Comparison of ENCODE assay signal across 10 mouse cellular contexts in genomic region chr1:38199669-38200635, GRCm38 (mm10).
A peak's percentile ranks its signal among the peaks of the same experiment; 100 is the strongest.
DNase-seq lines count a peak whose midpoint lies in the region; ATAC-seq lines count a peak whose summit lies in the region.
"Had no signal": no experiment of that assay in that cellular context is flagged by ENCODE, and none has a peak within 500 bp of the region (broad histone marks: within the 10 kb centered on the region; RNA-seq: fewer than 3 reads in every experiment).

No protein-coding gene starts in this region.

- WGBS in neural tube, embryonic 11.5 days, result 58% methylated on average over 17 of the region's 17 CpGs
- 15% methylated on average over 17 of the region's 17 CpGs for WGBS in forebrain, embryonic 16.5 days
- 56% methylated on average over 17 of the region's 17 CpGs for WGBS in hindbrain, embryonic 12.5 days
- 27% methylated on average over 17 of the region's 17 CpGs for WGBS in neural tube, embryonic 13.5 days

- DNase-seq in neural tube, embryonic 11.5 days (ENCODE audit: low spot score), result no peak
- no peak for DNase-seq in neural tube, embryonic 10.5 days (ENCODE audit: extremely low spot score, low spot score)
- DNase-seq in lung, postnatal 4 days, result no peak
- no peak for DNase-seq in yolk sac, embryonic 10.5 days (ENCODE audit: low spot score)
- no peak for DNase-seq in urinary bladder, postnatal 4 days (ENCODE audit: low spot score in 2 of 2)

- peaks cover 12% of the 10 kb centered on the region for H3K4me1 ChIP-seq in neural tube, embryonic 11.5 days (ENCODE audit: control insufficient read depth, insufficient read depth, low read length)
- peaks cover 44% of the 10 kb centered on the region for H3K4me1 ChIP-seq in forebrain, embryonic 16.5 days (replicated peaks; ENCODE audit: control insufficient read depth, insufficient read depth, low read length)
- H3K4me1 ChIP-seq in hindbrain, embryonic 12.5 days, result peaks cover 39% of the 10 kb centered on the region
- H3K4me1 ChIP-seq in neural tube, embryonic 13.5 days (replicated peaks), result peaks cover 52% of the 10 kb centered on the region
- H3K4me1 ChIP-seq: stomach, embryonic 15.5 days had no signal

- H3K9ac ChIP-seq in neural tube, embryonic 11.5 days (ENCODE audit: low read length), result no peak overlapping the region; the same call in 1 of the 2 replicates
- peak overlapping the region; percentile 18; the same call in 1 of the 2 replicates for H3K9ac ChIP-seq in forebrain, embryonic 16.5 days (replicated peaks; ENCODE audit: low read depth, low read length)
- H3K9ac ChIP-seq in hindbrain, embryonic 12.5 days, result no peak overlapping the region
- peak overlapping the region; percentile 43 for H3K9ac ChIP-seq in neural tube, embryonic 13.5 days
- H3K9ac ChIP-seq: stomach, embryonic 15.5 days had no signal

- H3K9me3 ChIP-seq in neural tube, embryonic 11.5 days (ENCODE audit: control insufficient read depth, low read length), result no peaks in the 10 kb centered on the region
- H3K9me3 ChIP-seq in forebrain, embryonic 16.5 days (ENCODE audit: control insufficient read depth, low read length), result no peaks in the 10 kb centered on the region
- H3K9me3 ChIP-seq in hindbrain, embryonic 12.5 days (replicated peaks), result no peaks in the 10 kb centered on the region
- H3K9me3 ChIP-seq in neural tube, embryonic 13.5 days, result no peaks in the 10 kb centered on the region
- H3K9me3 ChIP-seq: stomach, embryonic 15.5 days had no signal

- no peak for ATAC-seq in neural tube, embryonic 11.5 days (ENCODE audit: insufficient read depth, low FRiP score, low TSS enrichment)
- ATAC-seq in forebrain, embryonic 16.5 days, result peak; percentile 77
- peak; percentile 20; the same call in 1 of the 2 replicates for ATAC-seq in hindbrain, embryonic 12.5 days (ENCODE audit: low FRiP score)
- ATAC-seq in neural tube, embryonic 13.5 days (ENCODE audit: low read depth), result peak; percentile 28; the same call in 1 of the 2 replicates
- ATAC-seq: Patski had no signal

- 0 out of 2 replicates have a peak overlapping the region, but pooled peaks have one; percentile 23 for H3K27ac ChIP-seq in neural tube, embryonic 11.5 days (ENCODE audit: low read depth, low read length)
- H3K27ac ChIP-seq in forebrain, embryonic 16.5 days (ENCODE audit: low read length), result peak overlapping the region; percentile 79
- H3K27ac ChIP-seq in hindbrain, embryonic 12.5 days, result peak overlapping the region; percentile 69
- H3K27ac ChIP-seq in neural tube, embryonic 13.5 days (replicated peaks), result peak overlapping the region; percentile 87
- H3K27ac ChIP-seq: stomach, embryonic 15.5 days had no signal

- H3K4me2 ChIP-seq in neural tube, embryonic 11.5 days (ENCODE audit: low read depth), result no peak overlapping the region
- H3K4me2 ChIP-seq in forebrain, embryonic 16.5 days (ENCODE audit: low read length), result peak overlapping the region; percentile 20
- H3K4me2 ChIP-seq in hindbrain, embryonic 12.5 days (replicated peaks), result no peak overlapping the region
- peak overlapping the region; percentile 9; the same call in 1 of the 2 replicates for H3K4me2 ChIP-seq in neural tube, embryonic 13.5 days
- H3K4me2 ChIP-seq: stomach, embryonic 15.5 days had no signal

- no peaks in the 10 kb centered on the region for H3K27me3 ChIP-seq in neural tube, embryonic 11.5 days (ENCODE audit: control insufficient read depth, insufficient read depth, low read length)
- H3K27me3 ChIP-seq in forebrain, embryonic 16.5 days (replicated peaks; ENCODE audit: control insufficient read depth, insufficient read depth, low read length), result no peaks in the 10 kb centered on the region
- H3K27me3 ChIP-seq in hindbrain, embryonic 12.5 days, result no peaks in the 10 kb centered on the region
- H3K27me3 ChIP-seq in neural tube, embryonic 13.5 days, result no peaks in the 10 kb centered on the region
- H3K27me3 ChIP-seq: Patski; stomach, embryonic 15.5 days had no signal

- no peaks in the 10 kb centered on the region; the same call in 1 of the 2 replicates for H3K36me3 ChIP-seq in neural tube, embryonic 11.5 days (ENCODE audit: control insufficient read depth, insufficient read depth, low read length)
- 0 out of 2 replicates have a peak, but pooled peaks cover 3% of the 10 kb centered on the region for H3K36me3 ChIP-seq in forebrain, embryonic 16.5 days (ENCODE audit: control insufficient read depth, insufficient read depth)
- peaks cover 11% of the 10 kb centered on the region for H3K36me3 ChIP-seq in hindbrain, embryonic 12.5 days
- H3K36me3 ChIP-seq in neural tube, embryonic 13.5 days, result peaks cover 27% of the 10 kb centered on the region
- H3K36me3 ChIP-seq: stomach, embryonic 15.5 days had no signal

- H3K4me3 ChIP-seq in neural tube, embryonic 11.5 days (ENCODE audit: low read depth, low read length), result no peak overlapping the region
- H3K4me3 ChIP-seq in forebrain, embryonic 16.5 days (replicated peaks; ENCODE audit: low read length), result no peak overlapping the region
- H3K4me3 ChIP-seq in hindbrain, embryonic 12.5 days, result no peak overlapping the region
- H3K4me3 ChIP-seq in neural tube, embryonic 13.5 days, result no peak overlapping the region
- H3K4me3 ChIP-seq: stomach, embryonic 15.5 days had no signal

Comparison
In these comparisons a context has a peak if more than half of its experiments do, and no peak if none do; other contexts are left out.
1. H3K4me2 ChIP-seq: peak in forebrain, embryonic 16.5 days (single experiment) and neural tube, embryonic 13.5 days (single experiment); none in neural tube, embryonic 11.5 days (single experiment) and hindbrain, embryonic 12.5 days (single experiment).
2. H3K9ac ChIP-seq: peak in forebrain, embryonic 16.5 days (single experiment) and neural tube, embryonic 13.5 days (single experiment); none in neural tube, embryonic 11.5 days (single experiment) and hindbrain, embryonic 12.5 days (single experiment).
3. H3K27ac ChIP-seq: peak in every context shown above with its lines; median percentile 87 in neural tube, embryonic 13.5 days; 79 in forebrain, embryonic 16.5 days; 69 in hindbrain, embryonic 12.5 days; 23 in neural tube, embryonic 11.5 days.